Mouse (Mus musculus): ENCODE measurements at regions not wholly inside any gene's neighbourhood (a gene's known extent, or its start where the extent isn't known, plus 50 kb on each side); places are given as distances from the start of the nearest gene placed in this dataset.

DNA sequence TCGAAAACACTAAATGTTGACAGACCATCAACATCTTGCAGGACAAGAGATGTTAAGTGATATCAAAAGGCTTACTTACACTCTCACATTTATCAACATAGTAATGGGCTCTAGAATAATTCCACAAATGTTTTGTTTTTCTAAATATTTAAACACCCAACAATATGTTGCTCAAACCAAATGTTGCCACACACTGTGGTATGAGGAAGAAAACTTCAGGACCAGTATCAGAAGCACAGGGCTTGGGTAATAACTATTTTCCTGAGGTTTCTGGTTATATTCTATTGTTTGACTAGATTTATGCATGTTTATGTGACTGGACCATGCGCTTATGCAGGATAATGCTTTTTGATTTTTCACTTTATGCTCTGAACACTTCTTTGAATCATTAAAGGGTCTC is 108.6 kb upstream of the Rmdn2 start:
- Histone ChIP-seq H3K27me3 (replicated peaks) (no peaks in the 10 kb centered on the region), H3K4me2 (replicated peaks) (no peak overlapping the region), H3K4me3 (no peak overlapping the region), H3K9ac (no peak overlapping the region), H3K27ac (no peak overlapping the region), H3K36me3 (no peaks in the 10 kb centered on the region), H3K4me1 (no peaks in the 10 kb centered on the region), H3K9me3 (peaks cover 3% of the 10 kb centered on the region; the same call in 1 of the 2 replicates)
- WGBS, result 92% methylated on average over 2 of the region's 2 CpGs
- no peak for ATAC-seq (ENCODE audit: low FRiP score, low read depth)

DNA sequence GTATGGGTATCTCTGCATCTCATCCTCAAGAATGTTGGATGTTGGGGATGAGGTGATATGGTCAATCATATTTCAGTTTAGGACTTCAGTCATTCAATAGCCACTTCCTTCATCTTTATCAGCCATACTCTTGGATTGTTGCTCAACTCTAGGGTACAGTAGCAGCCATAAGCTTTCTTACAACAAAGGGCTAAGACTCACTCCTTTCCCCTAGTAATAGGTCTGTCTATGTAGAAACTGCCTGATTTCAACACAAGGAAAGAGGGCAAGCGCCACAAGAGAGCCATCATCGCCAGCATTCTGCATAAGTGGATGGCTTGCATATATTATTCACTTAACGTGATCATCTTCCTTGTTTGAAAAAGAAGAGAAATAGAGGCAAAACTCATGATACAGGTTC is 107.5 kb upstream of the Rmdn2 start:
- no peak overlapping the region for H3K27ac ChIP-seq
- H3K27me3 ChIP-seq (replicated peaks), result no peaks in the 10 kb centered on the region
- H3K4me3 ChIP-seq, result no peak overlapping the region
- H3K9me3 ChIP-seq, result peaks cover 3% of the 10 kb centered on the region; the same call in 1 of the 2 replicates
- no peaks in the 10 kb centered on the region for H3K36me3 ChIP-seq
- no peak for ATAC-seq (ENCODE audit: low FRiP score, low read depth)
- WGBS, result 87% methylated on average over 3 of the region's 3 CpGs
- no peak overlapping the region for H3K9ac ChIP-seq
- H3K4me1 ChIP-seq, result no peaks in the 10 kb centered on the region
- H3K4me2 ChIP-seq (replicated peaks), result no peak overlapping the region

GRCm38 (mm10) chr17:79505565-79505964 is 106.1 kb upstream of the Rmdn2 start:
- Histone ChIP-seq H3K9ac (no peak overlapping the region), H3K4me2 (replicated peaks) (no peak overlapping the region), H3K9me3 (no peaks in the 10 kb centered on the region), H3K4me1 (no peaks in the 10 kb centered on the region), H3K36me3 (no peaks in the 10 kb centered on the region), H3K27ac (no peak overlapping the region), H3K4me3 (no peak overlapping the region), H3K27me3 (replicated peaks) (no peaks in the 10 kb centered on the region)
- no peak for ATAC-seq (ENCODE audit: low FRiP score, low read depth)
- WGBS, result 93% methylated on average over 1 of the region's 1 CpGs

DNA sequence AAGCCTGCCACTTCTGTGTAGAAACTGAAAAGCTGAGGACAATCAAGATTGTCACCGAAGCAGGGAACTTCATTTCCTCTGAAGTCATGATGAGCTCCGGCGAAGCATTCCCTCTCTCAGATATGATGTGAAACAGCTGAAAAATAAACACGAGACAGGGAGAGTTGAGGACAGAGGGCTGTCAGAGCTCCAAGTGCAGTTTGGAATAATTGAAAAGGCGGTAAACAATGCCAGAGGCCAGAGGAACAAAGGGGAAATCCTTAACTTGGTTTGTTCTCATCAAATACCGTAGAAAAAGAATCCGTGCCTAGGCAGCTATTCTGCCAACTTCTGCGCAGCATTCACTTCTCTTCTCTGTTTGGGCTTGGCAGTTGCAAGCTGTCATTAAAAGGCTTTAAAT is 102.4 kb upstream of the Rmdn2 start:
- no peak overlapping the region for H3K4me3 ChIP-seq
- H3K27me3 ChIP-seq (replicated peaks), result no peaks in the 10 kb centered on the region
- no peaks in the 10 kb centered on the region for H3K36me3 ChIP-seq
- H3K27ac ChIP-seq, result no peak overlapping the region
- H3K9me3 ChIP-seq, result no peaks in the 10 kb centered on the region
- no peak overlapping the region for H3K4me2 ChIP-seq (replicated peaks)
- ATAC-seq (ENCODE audit: low FRiP score, low read depth), result no peak
- H3K9ac ChIP-seq, result no peak overlapping the region
- no peaks in the 10 kb centered on the region for H3K4me1 ChIP-seq
- WGBS, result 89% methylated on average over 8 of the region's 8 CpGs

- Histone ChIP-seq H3K4me2 (replicated peaks) (no peak overlapping the region), H3K9me3 (no peaks in the 10 kb centered on the region), H3K4me3 (no peak overlapping the region), H3K36me3 (no peaks in the 10 kb centered on the region), H3K9ac (no peak overlapping the region), H3K27ac (no peak overlapping the region), H3K27me3 (replicated peaks) (no peaks in the 10 kb centered on the region), H3K4me1 (no peaks in the 10 kb centered on the region)
- no peak for ATAC-seq (ENCODE audit: low FRiP score, low read depth)
- 84% methylated on average over 11 of the region's 11 CpGs for WGBS
These were observed 101.5 kb upstream of the Rmdn2 start for GRCm38 (mm10) chr17:79509957-79510710.

DNA sequence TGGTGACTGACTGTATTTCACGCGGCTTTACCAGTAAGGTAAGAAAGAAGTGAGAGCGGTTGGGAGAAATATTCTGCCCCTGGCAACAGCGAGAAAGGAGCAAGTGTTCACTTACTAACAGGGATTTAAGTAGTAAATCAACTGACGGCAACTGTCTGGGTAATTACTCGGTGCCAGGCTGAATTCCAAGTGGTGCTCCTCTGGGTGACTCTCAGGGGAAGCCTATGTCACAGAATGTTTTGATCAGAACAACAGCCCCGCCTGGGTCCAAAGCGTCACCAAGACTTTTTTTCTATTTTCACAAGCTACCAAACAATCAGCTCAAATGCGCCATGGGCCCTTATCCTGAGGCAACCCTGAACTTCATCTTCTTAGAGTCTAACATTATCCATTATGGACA is 100.4 kb upstream of the Rmdn2 start:
- Histone ChIP-seq H3K4me2 (replicated peaks) (no peak overlapping the region), H3K27me3 (replicated peaks) (no peaks in the 10 kb centered on the region), H3K9ac (no peak overlapping the region), H3K4me3 (no peak overlapping the region), H3K9me3 (no peaks in the 10 kb centered on the region), H3K27ac (no peak overlapping the region), H3K4me1 (no peaks in the 10 kb centered on the region), H3K36me3 (no peaks in the 10 kb centered on the region)
- 54% methylated on average over 9 of the region's 9 CpGs for WGBS
- peak; percentile 50; the same call in 1 of the 2 replicates for ATAC-seq (ENCODE audit: low FRiP score, low read depth)

- WGBS, result 85% methylated on average over 7 of the region's 7 CpGs
- no peaks in the 10 kb centered on the region for H3K27me3 ChIP-seq (replicated peaks)
- no peak overlapping the region for H3K27ac ChIP-seq
- no peaks in the 10 kb centered on the region for H3K4me1 ChIP-seq
- no peak for ATAC-seq (ENCODE audit: low FRiP score, low read depth)
- no peak overlapping the region for H3K4me2 ChIP-seq (replicated peaks)
- H3K4me3 ChIP-seq, result no peak overlapping the region
- no peaks in the 10 kb centered on the region for H3K9me3 ChIP-seq
- no peaks in the 10 kb centered on the region for H3K36me3 ChIP-seq
- no peak overlapping the region for H3K9ac ChIP-seq
These were observed 97.6 kb upstream of the Rmdn2 start for GRCm38 (mm10) chr17:79514076-79514475.

DNA sequence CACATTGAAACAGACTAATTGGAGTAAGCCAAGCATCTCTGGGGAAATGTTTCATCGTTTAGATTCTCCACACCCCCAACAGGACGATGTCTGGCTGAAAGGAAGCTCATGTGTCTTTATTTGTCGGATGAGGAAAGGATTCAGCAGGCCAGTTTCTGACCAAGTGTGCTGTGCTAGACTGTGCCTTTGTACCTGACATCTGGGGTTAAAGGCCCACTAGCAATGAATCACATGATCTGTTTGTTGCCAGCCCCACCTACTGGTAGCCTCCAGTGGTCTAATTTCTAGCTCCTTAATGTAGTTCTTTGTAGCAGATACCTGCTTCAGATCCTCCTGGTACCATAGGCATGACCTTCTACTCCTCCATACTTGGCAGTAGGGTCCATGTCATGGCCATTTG is 93.5 kb upstream of the Rmdn2 start:
- Histone ChIP-seq H3K9ac (no peak overlapping the region), H3K27ac (no peak overlapping the region), H3K27me3 (replicated peaks) (no peaks in the 10 kb centered on the region), H3K4me3 (no peak overlapping the region), H3K4me2 (replicated peaks) (no peak overlapping the region), H3K4me1 (no peaks in the 10 kb centered on the region), H3K36me3 (no peaks in the 10 kb centered on the region), H3K9me3 (no peaks in the 10 kb centered on the region)
- 66% methylated on average over 3 of the region's 3 CpGs for WGBS
- no peak for ATAC-seq (ENCODE audit: low FRiP score, low read depth)

GRCm38 (mm10) chr17:79518696-79519095 is 93.0 kb upstream of the Rmdn2 start:
- H3K4me3 ChIP-seq, result no peak overlapping the region
- H3K27me3 ChIP-seq (replicated peaks), result no peaks in the 10 kb centered on the region
- H3K9me3 ChIP-seq, result no peaks in the 10 kb centered on the region
- no peak overlapping the region for H3K9ac ChIP-seq
- H3K36me3 ChIP-seq, result no peaks in the 10 kb centered on the region
- H3K27ac ChIP-seq, result no peak overlapping the region
- ATAC-seq (ENCODE audit: low FRiP score, low read depth), result no peak
- 82% methylated on average over 5 of the region's 5 CpGs for WGBS
- H3K4me1 ChIP-seq, result no peaks in the 10 kb centered on the region
- no peak overlapping the region for H3K4me2 ChIP-seq (replicated peaks)

DNA sequence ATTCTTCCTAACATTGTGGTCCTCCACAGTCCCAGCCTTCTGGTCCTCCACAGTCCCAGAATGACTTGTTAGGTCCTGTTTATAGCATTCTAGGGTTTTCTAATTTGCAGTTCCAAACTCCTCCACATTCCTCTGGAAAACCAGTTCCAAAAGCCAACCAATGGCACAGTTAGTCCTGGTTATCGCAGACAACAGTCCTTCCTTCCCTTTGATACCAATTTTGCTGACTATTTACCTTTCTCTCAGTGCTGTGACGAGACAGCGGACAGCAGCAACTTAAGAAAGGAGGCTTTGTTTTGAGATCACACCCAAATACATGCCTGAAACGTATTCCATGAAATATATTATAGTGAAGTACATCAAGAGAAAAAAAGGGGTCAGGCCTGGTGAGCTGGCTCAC is 92.3 kb upstream of the Rmdn2 start:
- H3K27me3 ChIP-seq (replicated peaks), result no peaks in the 10 kb centered on the region
- no peak for ATAC-seq (ENCODE audit: low FRiP score, low read depth)
- WGBS, result 73% methylated on average over 4 of the region's 4 CpGs
- no peaks in the 10 kb centered on the region for H3K36me3 ChIP-seq
- no peaks in the 10 kb centered on the region for H3K4me1 ChIP-seq
- no peak overlapping the region for H3K27ac ChIP-seq
- H3K4me3 ChIP-seq, result no peak overlapping the region
- no peaks in the 10 kb centered on the region for H3K9me3 ChIP-seq
- no peak overlapping the region for H3K9ac ChIP-seq
- H3K4me2 ChIP-seq (replicated peaks), result no peak overlapping the region

DNA sequence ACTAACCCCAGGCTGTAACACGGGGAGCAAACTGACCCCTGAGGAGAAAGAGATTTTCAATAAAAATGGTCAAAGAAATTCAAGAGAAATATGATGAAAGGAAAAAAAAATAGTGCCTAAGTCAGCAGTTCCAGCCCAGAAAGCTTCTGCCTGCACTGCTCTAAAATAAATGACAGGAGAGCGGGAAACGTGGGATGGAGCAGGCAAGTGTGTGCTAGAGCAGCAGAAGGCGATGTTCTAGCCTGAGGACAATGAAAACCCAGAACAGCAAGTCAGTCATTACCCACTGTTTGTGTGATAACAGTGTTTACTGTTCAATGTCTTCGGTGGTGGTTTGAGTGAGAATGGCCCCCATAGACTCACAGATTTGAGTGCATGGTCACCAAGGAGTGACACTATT is 91.4 kb upstream of the Rmdn2 start:
- no peaks in the 10 kb centered on the region for H3K36me3 ChIP-seq
- H3K4me1 ChIP-seq, result no peaks in the 10 kb centered on the region
- H3K9me3 ChIP-seq, result no peaks in the 10 kb centered on the region
- H3K4me2 ChIP-seq (replicated peaks), result no peak overlapping the region
- no peak overlapping the region for H3K4me3 ChIP-seq
- ATAC-seq (ENCODE audit: low FRiP score, low read depth), result no peak
- 89% methylated on average over 5 of the region's 5 CpGs for WGBS
- no peak overlapping the region for H3K9ac ChIP-seq
- no peaks in the 10 kb centered on the region for H3K27me3 ChIP-seq (replicated peaks)
- H3K27ac ChIP-seq, result no peak overlapping the region

- no peak overlapping the region for H3K9ac ChIP-seq
- H3K4me1 ChIP-seq, result no peaks in the 10 kb centered on the region
- H3K4me3 ChIP-seq, result no peak overlapping the region
- no peaks in the 10 kb centered on the region for H3K36me3 ChIP-seq
- H3K27ac ChIP-seq, result no peak overlapping the region
- no peaks in the 10 kb centered on the region for H3K9me3 ChIP-seq
- H3K4me2 ChIP-seq (replicated peaks), result no peak overlapping the region
- no peak for ATAC-seq (ENCODE audit: low FRiP score, low read depth)
- no peaks in the 10 kb centered on the region for H3K27me3 ChIP-seq (replicated peaks)
- WGBS, result 78% methylated on average over 7 of the region's 7 CpGs
These were observed 90.0 kb upstream of the Rmdn2 start for GRCm38 (mm10) chr17:79521691-79522090.

GRCm38 (mm10) chr17:79523230-79523629 is 88.4 kb upstream of the Rmdn2 start:
- no peak overlapping the region for H3K27ac ChIP-seq
- H3K36me3 ChIP-seq, result no peaks in the 10 kb centered on the region
- H3K4me2 ChIP-seq (replicated peaks), result no peak overlapping the region
- no peak overlapping the region for H3K9ac ChIP-seq
- no peaks in the 10 kb centered on the region for H3K4me1 ChIP-seq
- WGBS, result 96% methylated on average over 3 of the region's 3 CpGs
- no peaks in the 10 kb centered on the region for H3K9me3 ChIP-seq
- H3K27me3 ChIP-seq (replicated peaks), result no peaks in the 10 kb centered on the region
- no peak for ATAC-seq (ENCODE audit: low FRiP score, low read depth)
- H3K4me3 ChIP-seq, result no peak overlapping the region
